Mouse (Mus musculus): ENCODE measurements at regions not wholly inside any gene's neighbourhood (a gene's known extent, or its start where the extent isn't known, plus 50 kb on each side); places are given as distances from the start of the nearest gene placed in this dataset.

DNA sequence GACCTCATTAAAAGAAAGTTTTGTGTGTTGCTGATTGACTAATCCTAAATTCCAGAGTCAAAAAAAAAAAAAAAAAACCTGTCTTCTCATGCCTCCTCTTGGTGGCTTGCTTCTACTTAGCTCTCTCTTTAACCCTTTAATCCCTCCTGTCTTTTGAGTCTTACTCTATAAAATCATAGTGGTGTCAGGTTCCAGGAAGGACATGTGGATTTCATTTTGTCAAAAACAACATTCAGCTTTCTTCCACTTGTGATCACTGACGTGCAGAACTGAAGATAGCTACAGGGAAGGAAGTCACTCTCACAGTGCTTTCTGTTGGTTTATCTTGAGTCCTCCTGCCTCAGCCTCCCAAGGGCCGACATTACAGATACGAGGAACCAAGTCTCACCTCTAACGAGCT lies 132.2 kb downstream of the Lca5 start:
- H3K27me3 ChIP-seq (ENCODE audit: control insufficient read depth in 1 of 2, insufficient read depth in 2 of 2, low read length in 2 of 2) = no peaks in the 10 kb centered on the region
- H3K27ac ChIP-seq (ENCODE audit: control insufficient read depth, low read depth, low read length) = no peak overlapping the region
- H3K36me3 ChIP-seq (ENCODE audit: control insufficient read depth in 1 of 2, insufficient read depth in 2 of 2, low read length in 2 of 2) = no peaks in the 10 kb centered on the region
- H3K79me2 ChIP-seq (ENCODE audit: control insufficient read depth, insufficient read depth, low read length, poor library complexity) = no peaks in the 10 kb centered on the region
- H3K4me1 ChIP-seq (ENCODE audit: control insufficient read depth in 1 of 2, insufficient read depth in 2 of 2, low read length in 2 of 2) = no peaks in the 10 kb centered on the region
- no peak for DNase-seq (ENCODE audit: low read depth, low spot score)
- no peak overlapping the region for H3K4me3 ChIP-seq (ENCODE audit: control insufficient read depth in 1 of 2, insufficient read depth in 1 of 2, low read depth in 2 of 2, low read length in 2 of 2)
- H3K9me3 ChIP-seq (replicated peaks; ENCODE audit: insufficient read depth, low read length) = no peaks in the 10 kb centered on the region
- no peak for TF ChIP-seq POLR2AphosphoS2 (IDR thresholded peaks at IDR 0.05; ENCODE audit: low read length)
- TF ChIP-seq ELF1 (IDR thresholded peaks at IDR 0.05; ENCODE audit: low read depth, low read length) = no peak
- TF ChIP-seq NRF1 (IDR thresholded peaks at IDR 0.05; ENCODE audit: insufficient read depth, low read depth, low read length, poor library complexity, severe bottlenecking) = no peak
- no peak for TF ChIP-seq TBP (IDR thresholded peaks at IDR 0.05; ENCODE audit: low read depth, low read length)
- TF ChIP-seq USF2 (IDR thresholded peaks at IDR 0.05; ENCODE audit: borderline replicate concordance in 1 of 2, insufficient read depth in 1 of 2, low read depth in 1 of 2, low read length in 2 of 2) = no peak
- TF ChIP-seq MYB (IDR thresholded peaks at IDR 0.05; ENCODE audit: low read depth, low read length) = no peak
- no peak for TF ChIP-seq RAD21 (IDR thresholded peaks at IDR 0.05; ENCODE audit: low read depth, low read length)
- TF ChIP-seq MYC (IDR thresholded peaks at IDR 0.05; ENCODE audit: low read depth, low read length) = no peak
- no peak for TF ChIP-seq ZNF384 (IDR thresholded peaks at IDR 0.05; ENCODE audit: low read depth, low read length)
- no peak overlapping the region for H3K9ac ChIP-seq (ENCODE audit: control insufficient read depth, low read depth, low read length, poor library complexity, severe bottlenecking)

DNA sequence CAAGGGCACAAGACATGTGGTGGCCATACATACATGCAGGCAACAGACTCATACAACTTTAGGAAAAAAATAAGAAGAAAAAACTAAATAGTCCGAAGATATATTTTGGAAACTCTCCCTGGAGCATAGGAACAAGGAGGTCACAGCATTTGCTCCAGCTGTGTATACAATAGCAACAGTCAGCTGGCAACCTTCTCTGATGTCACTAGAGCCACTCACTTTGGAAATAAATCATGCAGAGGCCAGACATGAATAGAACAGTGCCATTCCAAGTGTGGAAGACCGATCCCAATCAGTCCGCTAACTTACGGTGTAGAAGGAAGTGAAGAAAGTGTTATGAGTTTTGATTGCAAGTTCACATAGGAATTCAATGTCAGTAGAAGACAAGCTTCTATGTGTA lies 132.8 kb downstream of the Lca5 start:
- DNase-seq (ENCODE audit: low read depth, low spot score) = no peak
- Histone ChIP-seq H3K79me2 (ENCODE audit: control insufficient read depth, insufficient read depth, low read length, poor library complexity) (no peaks in the 10 kb centered on the region), H3K9ac (ENCODE audit: control insufficient read depth, low read depth, low read length, poor library complexity, severe bottlenecking) (no peak overlapping the region), H3K9me3 (replicated peaks; ENCODE audit: insufficient read depth, low read length) (no peaks in the 10 kb centered on the region), H3K36me3 (ENCODE audit: control insufficient read depth in 1 of 2, insufficient read depth in 2 of 2, low read length in 2 of 2) (no peaks in the 10 kb centered on the region), H3K27ac (ENCODE audit: control insufficient read depth, low read depth, low read length) (no peak overlapping the region), H3K4me3 (ENCODE audit: control insufficient read depth in 1 of 2, insufficient read depth in 1 of 2, low read depth in 2 of 2, low read length in 2 of 2) (no peak overlapping the region), H3K27me3 (ENCODE audit: control insufficient read depth in 1 of 2, insufficient read depth in 2 of 2, low read length in 2 of 2) (no peaks in the 10 kb centered on the region), H3K4me1 (ENCODE audit: control insufficient read depth in 1 of 2, insufficient read depth in 2 of 2, low read length in 2 of 2) (no peaks in the 10 kb centered on the region)
- no peak for TF ChIP-seq TBP (IDR thresholded peaks at IDR 0.05; ENCODE audit: low read depth, low read length)

DNA sequence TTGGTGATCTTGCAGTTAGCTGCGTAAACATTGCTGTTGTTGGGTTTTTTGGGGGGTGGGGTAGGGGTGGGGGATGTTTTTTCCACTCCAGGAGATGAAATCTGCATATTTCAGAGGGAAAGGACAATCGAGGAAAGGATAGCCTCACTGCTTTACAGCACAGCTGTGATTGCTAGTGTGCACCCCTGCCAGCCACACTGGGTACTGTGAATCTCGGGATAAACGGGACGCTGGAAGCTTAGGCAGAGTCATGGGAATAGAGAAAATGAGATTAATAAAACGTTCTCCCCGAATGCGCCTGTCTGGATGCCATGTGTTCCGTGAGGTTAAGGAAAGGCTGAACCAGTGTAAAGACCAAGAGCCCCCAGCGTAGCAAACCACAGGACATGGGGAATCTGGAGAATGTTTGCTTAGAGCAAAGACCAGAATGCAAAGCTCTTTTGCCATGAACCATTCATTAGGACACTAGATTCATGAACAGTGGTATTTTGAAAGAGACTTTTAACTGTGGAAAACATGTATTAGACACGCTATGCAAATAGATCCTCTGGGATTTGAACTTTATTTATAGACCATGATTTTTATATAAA lies 133.5 kb downstream of the Lca5 start:
- no peak for DNase-seq (ENCODE audit: low read depth, low spot score)
- no peak overlapping the region for H3K9ac ChIP-seq (ENCODE audit: control insufficient read depth, low read depth, low read length, poor library complexity, severe bottlenecking)
- no peaks in the 10 kb centered on the region for H3K36me3 ChIP-seq (ENCODE audit: control insufficient read depth in 1 of 2, insufficient read depth in 2 of 2, low read length in 2 of 2)
- TF ChIP-seq E2F4 (IDR thresholded peaks at IDR 0.05; ENCODE audit: borderline replicate concordance, low read depth, low read length) (no peak), NRF1 (IDR thresholded peaks at IDR 0.05; ENCODE audit: insufficient read depth, low read depth, low read length, poor library complexity, severe bottlenecking) (no peak)
- H3K4me1 ChIP-seq (ENCODE audit: control insufficient read depth in 1 of 2, insufficient read depth in 2 of 2, low read length in 2 of 2) = no peaks in the 10 kb centered on the region
- no peak overlapping the region for H3K27ac ChIP-seq (ENCODE audit: control insufficient read depth, low read depth, low read length)
- H3K9me3 ChIP-seq (replicated peaks; ENCODE audit: insufficient read depth, low read length) = no peaks in the 10 kb centered on the region
- H3K27me3 ChIP-seq (ENCODE audit: control insufficient read depth in 1 of 2, insufficient read depth in 2 of 2, low read length in 2 of 2) = no peaks in the 10 kb centered on the region
- no peaks in the 10 kb centered on the region for H3K79me2 ChIP-seq (ENCODE audit: control insufficient read depth, insufficient read depth, low read length, poor library complexity)
- no peak overlapping the region for H3K4me3 ChIP-seq (ENCODE audit: control insufficient read depth in 1 of 2, insufficient read depth in 1 of 2, low read depth in 2 of 2, low read length in 2 of 2)
